Mouse (Mus musculus) midbrain, embryonic 13.5 days (tissue): ENCODE results near the gene Ubl3. TPM values are rescaled to one million over a fixed set of nuclear protein-coding genes. Genes with fewer than 3 reads are reported as not detected.

Experiments used
- ATAC-seq: fragments of 200-750 bp; cut with Nextera tagmentation; 2 replicates; pipeline ENCODE4 v1.8.0; 2017; ENCODE audit warnings: mild to moderate bottlenecking, moderate TSS enrichment, moderate library complexity
- H3K27ac ChIP-seq: fragments of 300-500 bp; sonication (generic); 2 replicates; pipeline ENCODE4 v1.5.1; 2015; ENCODE audit warnings: inconsistent platforms, mild to moderate bottlenecking, moderate library complexity
- H3K27me3 ChIP-seq: fragments of 300-500 bp; sonication (generic); 2 replicates; pipeline ENCODE4 v1.6.1; 2015; ENCODE audit warnings: mild to moderate bottlenecking, inconsistent platforms
- H3K36me3 ChIP-seq: fragments of 300-500 bp; sonication (generic); 2 replicates; pipeline ENCODE4 v1.6.1; 2015; ENCODE audit warnings: mild to moderate bottlenecking, inconsistent platforms
- H3K4me1 ChIP-seq: fragments of 300-500 bp; sonication (generic); replicated peaks from 2 replicates; pipeline ENCODE4 v1.6.1; 2015; ENCODE audit warnings: inconsistent platforms
- H3K4me2 ChIP-seq: fragments of 300-500 bp; sonication (generic); replicated peaks from 2 replicates; pipeline ENCODE4 v1.6.1; 2015; ENCODE audit warnings: moderate library complexity, mild to moderate bottlenecking, inconsistent platforms
- H3K4me3 ChIP-seq: fragments of 300-500 bp; sonication (generic); replicated peaks from 2 replicates; pipeline ENCODE4 v1.5.1; 2015; ENCODE audit warnings: mild to moderate bottlenecking, inconsistent platforms
- H3K9ac ChIP-seq: fragments of 300-500 bp; sonication (generic); replicated peaks from 2 replicates; pipeline ENCODE4 v1.6.1; 2015; ENCODE audit warnings: mild to moderate bottlenecking, inconsistent platforms
- H3K9me3 ChIP-seq: fragments of 300-500 bp; sonication (generic); 2 replicates; pipeline ENCODE4 v1.6.1; 2016; ENCODE audit warnings: mild to moderate bottlenecking, inconsistent platforms
- WGBS: fragments of 180-500 bp; shearing (Covaris S2); methylation state at CpG from one replicate; pipeline ENCODE4 v1.1.7; 2015; 5-methylcytosine and 5-hydroxymethylcytosine counted together
- polyA plus RNA-seq: library from polyadenylated mRNA; unstranded; fragments of >200 nt; fragmentation: Nextera tagmentation; extraction: Ambion mirVana; gene quantifications from 2 replicates; pipeline ENCODE4 v1.2.1, GENCODE M21; 2015

The Ubl3 gene
- polyA plus RNA-seq, 1 experiment from 2014 or later: 69.1 TPM

DNA sequence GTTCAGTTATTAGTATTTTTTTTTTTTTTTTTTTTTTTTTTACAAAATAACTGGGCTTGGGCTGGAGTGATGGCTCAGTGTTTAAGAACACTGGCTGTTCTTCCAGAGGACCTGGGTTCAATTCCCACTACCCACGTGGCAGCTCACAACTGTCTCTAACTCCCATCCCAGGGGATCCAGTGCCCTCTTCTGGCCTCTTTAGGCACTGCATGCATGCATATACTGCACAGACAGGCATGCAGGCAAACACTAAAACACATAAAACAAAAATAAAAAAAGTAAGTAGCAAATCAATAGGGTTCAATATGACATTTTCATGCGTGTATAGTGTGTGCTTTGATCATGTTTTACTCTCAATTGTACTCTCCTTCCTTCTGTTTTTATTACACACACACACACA, 26.6 kb upstream of the Ubl3 start:
- Histone ChIP-seq H3K36me3 (no peaks in the 10 kb centered on the region), H3K4me3 (no peak overlapping the region), H3K27me3 (no peaks in the 10 kb centered on the region), H3K4me2 (no peak overlapping the region), H3K27ac (no peak overlapping the region), H3K9ac (no peak overlapping the region), H3K4me1 (peaks cover 12% of the 10 kb centered on the region; the same call in 1 of the 2 replicates), H3K9me3 (no peaks in the 10 kb centered on the region)
- ATAC-seq: no peak
- 90% methylated on average over 2 of the region's 2 CpGs for WGBS

DNA sequence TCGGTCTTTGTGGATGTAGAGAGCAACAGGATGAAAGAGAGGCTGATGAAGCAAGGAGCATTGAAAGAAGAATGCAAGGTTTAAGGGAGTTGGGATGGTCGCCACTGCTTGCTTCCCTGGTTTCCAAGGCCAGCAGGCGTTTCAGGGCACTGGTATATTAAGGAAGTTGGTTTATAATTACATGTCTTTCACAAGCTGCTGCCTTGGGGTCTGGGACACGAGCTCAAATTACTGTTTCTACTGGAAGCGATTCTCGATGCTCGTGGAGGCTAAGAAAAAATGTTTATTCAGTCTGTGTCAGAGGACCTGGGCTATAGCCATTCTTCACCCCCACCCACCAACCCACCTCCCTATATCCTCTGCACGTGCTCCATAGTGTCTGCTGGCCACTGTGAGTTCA, 25.8 kb upstream of the Ubl3 start:
- peaks cover 12% of the 10 kb centered on the region; the same call in 1 of the 2 replicates for H3K4me1 ChIP-seq
- H3K27me3 ChIP-seq: no peaks in the 10 kb centered on the region
- no peaks in the 10 kb centered on the region for H3K9me3 ChIP-seq
- no peak overlapping the region for H3K27ac ChIP-seq
- no peak overlapping the region for H3K4me2 ChIP-seq
- H3K4me3 ChIP-seq: no peak overlapping the region
- H3K36me3 ChIP-seq: no peaks in the 10 kb centered on the region
- H3K9ac ChIP-seq: no peak overlapping the region
- WGBS: 82% methylated on average over 8 of the region's 8 CpGs
- no peak for ATAC-seq

DNA sequence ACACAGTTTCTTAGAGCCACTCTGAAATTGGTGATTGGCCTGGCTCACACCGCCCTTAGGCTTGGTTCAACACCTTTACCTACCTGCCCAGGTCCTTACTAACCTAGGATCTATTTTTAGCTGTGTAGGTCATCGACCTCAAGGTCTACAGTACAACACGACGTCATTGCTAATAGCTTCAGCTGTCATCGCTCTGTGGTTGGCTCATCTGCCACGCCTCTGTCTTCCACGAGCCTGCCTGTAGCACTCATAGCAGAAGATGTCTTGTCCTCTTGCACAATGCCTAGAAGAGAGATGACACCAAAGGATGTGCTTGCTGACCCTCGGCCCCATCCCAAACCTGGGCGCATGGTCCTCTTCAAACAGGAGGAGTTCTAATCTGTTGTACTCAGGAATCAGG, 24.7 kb upstream of the Ubl3 start:
- Histone ChIP-seq H3K4me2 (no peak overlapping the region), H3K9ac (no peak overlapping the region), H3K4me1 (peaks cover 12% of the 10 kb centered on the region; the same call in 1 of the 2 replicates), H3K27ac (no peak overlapping the region), H3K4me3 (no peak overlapping the region), H3K27me3 (no peaks in the 10 kb centered on the region), H3K9me3 (no peaks in the 10 kb centered on the region), H3K36me3 (no peaks in the 10 kb centered on the region)
- WGBS: 92% methylated on average over 9 of the region's 9 CpGs
- no peak for ATAC-seq

DNA sequence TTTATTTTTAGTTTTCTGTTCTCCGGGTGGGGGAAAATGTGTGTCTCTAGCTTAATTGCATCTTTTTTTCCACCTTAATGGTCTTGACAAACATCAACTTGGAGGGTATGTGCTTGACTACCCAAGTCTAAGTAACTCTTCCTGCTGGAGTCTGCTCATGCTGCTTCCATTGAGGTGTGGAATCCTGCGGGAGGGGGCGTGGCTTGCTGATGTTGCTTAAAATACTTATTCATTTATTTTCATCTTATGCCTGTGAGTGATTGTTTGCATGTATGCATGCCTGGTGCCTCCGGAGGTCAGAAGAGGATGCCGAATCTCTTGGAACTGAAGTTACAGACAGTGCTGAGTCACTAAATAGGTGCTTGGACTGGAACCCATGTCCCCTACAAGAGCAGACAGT, 22.6 kb upstream of the Ubl3 start:
- 78% methylated on average over 5 of the region's 5 CpGs for WGBS
- Histone ChIP-seq H3K36me3 (no peaks in the 10 kb centered on the region), H3K4me3 (no peak overlapping the region), H3K9ac (no peak overlapping the region), H3K27me3 (no peaks in the 10 kb centered on the region), H3K9me3 (no peaks in the 10 kb centered on the region), H3K27ac (no peak overlapping the region), H3K4me2 (no peak overlapping the region), H3K4me1 (peaks cover 12% of the 10 kb centered on the region; the same call in 1 of the 2 replicates)
- ATAC-seq: no peak

DNA sequence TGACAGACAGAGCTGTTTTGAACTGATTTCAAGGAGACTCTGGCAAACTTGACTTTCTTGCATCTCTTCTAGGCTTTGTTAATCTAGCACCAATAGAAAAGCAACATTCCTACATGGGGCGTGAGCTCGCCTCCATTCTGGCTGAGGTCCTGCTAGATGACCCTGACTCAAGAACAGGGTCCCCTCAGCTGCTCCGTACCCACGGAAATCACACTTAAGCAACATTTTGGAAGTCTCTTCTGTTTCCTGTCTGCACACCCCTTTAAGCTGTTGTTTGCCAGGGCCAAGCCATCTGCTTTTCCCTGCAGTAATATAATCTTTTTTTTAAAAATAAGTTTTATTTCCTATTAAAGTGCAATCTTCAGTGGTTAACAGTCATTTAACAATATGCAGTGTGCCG, 20.1 kb upstream of the Ubl3 start:
- H3K27ac ChIP-seq: no peak overlapping the region
- H3K4me1 ChIP-seq: peaks cover 12% of the 10 kb centered on the region; the same call in 1 of the 2 replicates
- no peak overlapping the region for H3K4me3 ChIP-seq
- H3K9me3 ChIP-seq: no peaks in the 10 kb centered on the region
- H3K27me3 ChIP-seq: no peaks in the 10 kb centered on the region
- no peak overlapping the region for H3K9ac ChIP-seq
- no peaks in the 10 kb centered on the region for H3K36me3 ChIP-seq
- no peak for ATAC-seq
- WGBS: 85% methylated on average over 5 of the region's 5 CpGs
- H3K4me2 ChIP-seq: no peak overlapping the region

DNA sequence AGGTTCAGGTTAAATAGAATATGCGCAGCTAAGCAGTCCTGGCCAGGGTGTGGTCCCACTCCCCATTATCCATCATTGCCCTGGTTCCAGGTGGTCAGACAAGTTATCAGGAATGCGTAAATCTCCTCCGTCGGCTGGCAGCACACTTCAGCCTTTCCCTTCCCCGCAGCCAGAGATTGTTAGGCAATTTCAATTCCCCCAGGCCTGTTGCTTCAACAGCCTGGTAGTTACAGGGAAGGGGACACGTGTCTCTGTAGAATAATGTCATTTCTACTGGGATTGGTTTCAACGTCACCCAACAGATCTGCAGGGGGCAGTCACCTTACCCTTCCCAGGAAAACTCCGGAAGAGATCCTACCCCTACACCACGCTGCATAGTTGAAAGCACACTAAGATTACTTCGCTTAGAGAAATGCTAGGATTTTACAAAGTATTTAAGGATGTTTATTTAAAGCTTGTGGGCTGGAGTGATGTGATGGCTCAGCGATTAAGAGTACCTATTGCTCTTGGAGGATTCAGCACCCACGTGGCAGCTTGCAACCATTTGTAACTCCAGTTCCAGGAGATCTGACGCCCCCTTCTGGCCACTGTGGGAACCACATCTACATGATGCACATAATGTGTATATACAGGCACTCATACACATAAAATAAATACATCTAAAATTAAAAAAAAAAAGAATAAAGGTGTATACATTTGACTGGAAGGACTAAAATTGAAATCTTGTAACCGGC, 18.1 kb upstream of the Ubl3 start:
- Histone ChIP-seq H3K4me1 (peaks cover 11% of the 10 kb centered on the region; the same call in 1 of the 2 replicates), H3K4me2 (no peak overlapping the region), H3K27me3 (no peaks in the 10 kb centered on the region), H3K4me3 (no peak overlapping the region), H3K9ac (no peak overlapping the region), H3K36me3 (no peaks in the 10 kb centered on the region), H3K9me3 (no peaks in the 10 kb centered on the region), H3K27ac (no peak overlapping the region)
- 89% methylated on average over 14 of the region's 14 CpGs for WGBS
- ATAC-seq: no peak

DNA sequence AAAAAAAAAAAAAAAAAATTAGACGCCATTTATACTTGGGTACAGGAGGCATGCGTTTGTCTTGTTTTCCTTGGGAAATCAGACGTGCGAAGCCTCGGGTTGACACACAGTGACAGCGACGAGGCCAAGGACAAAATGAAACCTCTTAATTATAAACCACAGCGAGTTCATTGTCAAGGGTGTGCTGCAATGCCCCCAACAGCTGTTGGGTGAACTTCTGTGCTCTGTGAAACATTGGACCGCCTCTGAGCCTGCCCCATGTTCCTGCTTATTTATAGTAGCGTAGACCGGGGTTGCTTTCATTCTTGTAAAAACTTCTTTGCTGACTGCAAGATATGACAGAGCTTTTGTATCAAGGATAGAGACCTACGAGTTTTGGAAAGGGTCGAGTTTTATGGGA, 16.9 kb upstream of the Ubl3 start:
- Histone ChIP-seq H3K9ac (no peak overlapping the region), H3K4me2 (no peak overlapping the region), H3K36me3 (no peaks in the 10 kb centered on the region), H3K4me3 (no peak overlapping the region), H3K27ac (no peak overlapping the region), H3K27me3 (no peaks in the 10 kb centered on the region), H3K4me1 (no peaks in the 10 kb centered on the region), H3K9me3 (no peaks in the 10 kb centered on the region)
- 82% methylated on average over 13 of the region's 13 CpGs for WGBS
- no peak for ATAC-seq

DNA sequence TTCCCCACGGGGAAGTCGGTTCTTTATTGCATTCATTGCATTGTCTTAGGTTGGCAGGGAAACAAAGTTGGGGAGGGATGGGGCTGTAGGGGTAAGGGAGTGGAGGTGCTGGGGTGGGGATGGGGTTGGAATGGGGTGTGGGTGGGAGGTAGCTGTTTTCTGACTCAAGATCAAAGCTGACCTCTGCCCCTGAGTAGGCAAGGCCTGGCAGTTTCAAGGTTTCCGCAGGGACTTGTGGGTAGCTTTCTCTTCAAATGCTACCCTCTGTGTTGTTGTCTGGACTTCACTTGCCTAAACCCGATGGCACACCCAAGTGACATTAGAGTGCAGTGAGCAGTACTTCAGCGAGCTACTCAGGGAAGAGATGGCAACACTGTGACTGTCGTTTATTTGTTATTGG, 13.0 kb upstream of the Ubl3 start:
- 30% methylated on average over 6 of the region's 6 CpGs for WGBS

DNA sequence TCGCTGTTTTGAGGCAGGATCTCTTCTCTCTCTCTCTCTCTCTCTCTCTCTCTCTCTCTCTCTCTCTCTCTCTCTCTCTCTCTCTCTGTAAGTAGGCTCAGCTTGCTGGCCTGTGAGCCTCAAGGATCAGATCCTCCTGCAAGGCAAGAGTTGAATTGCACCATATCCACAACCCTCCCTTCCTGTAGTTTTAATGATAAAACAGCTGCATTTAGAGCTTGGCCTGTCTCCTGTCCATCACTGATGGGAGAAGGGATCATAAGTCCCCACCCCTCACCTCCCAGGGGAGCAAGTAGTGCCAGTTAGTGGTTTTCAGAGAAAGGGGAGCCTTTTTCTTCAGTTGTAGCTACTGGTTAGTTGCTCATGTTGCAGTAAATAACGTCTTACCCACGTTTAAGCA, 11.5 kb upstream of the Ubl3 start:
- H3K4me3 ChIP-seq: no peak overlapping the region
- H3K36me3 ChIP-seq: no peaks in the 10 kb centered on the region
- H3K9me3 ChIP-seq: no peaks in the 10 kb centered on the region
- no peak overlapping the region for H3K9ac ChIP-seq
- no peaks in the 10 kb centered on the region for H3K27me3 ChIP-seq
- H3K4me1 ChIP-seq: no peaks in the 10 kb centered on the region
- H3K4me2 ChIP-seq: no peak overlapping the region
- WGBS: 81% methylated on average over 3 of the region's 3 CpGs
- no peak for ATAC-seq
- H3K27ac ChIP-seq: no peak overlapping the region

More for the DNA sequence above, 13.0 kb upstream of the Ubl3 start:
- Histone ChIP-seq H3K9me3 (no peaks in the 10 kb centered on the region), H3K27ac (no peak overlapping the region), H3K27me3 (no peaks in the 10 kb centered on the region), H3K4me3 (no peak overlapping the region), H3K4me2 (no peak overlapping the region), H3K4me1 (no peaks in the 10 kb centered on the region), H3K9ac (no peak overlapping the region), H3K36me3 (no peaks in the 10 kb centered on the region)
- no peak for ATAC-seq

DNA sequence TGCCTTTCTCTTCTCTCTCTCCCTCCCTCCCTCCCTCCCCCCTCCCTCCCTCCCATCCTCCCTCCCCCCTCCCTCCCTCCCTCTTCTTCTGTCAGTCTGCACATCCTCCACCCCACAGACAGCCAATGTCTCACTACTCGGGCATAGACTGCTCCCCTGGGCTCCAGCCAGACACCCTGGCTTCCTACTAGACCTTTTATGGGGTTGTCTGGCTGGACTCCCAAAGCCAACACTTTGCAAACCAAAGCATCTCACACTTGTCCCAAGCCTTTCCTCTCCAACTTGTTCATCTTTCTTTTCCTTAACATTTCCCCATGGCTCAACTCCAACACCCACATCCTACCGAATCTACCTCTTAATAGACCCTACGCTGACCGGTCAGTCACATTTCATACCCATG, 10.7 kb upstream of the Ubl3 start:
- H3K27me3 ChIP-seq: no peaks in the 10 kb centered on the region
- no peak for ATAC-seq
- H3K4me3 ChIP-seq: no peak overlapping the region
- H3K9me3 ChIP-seq: no peaks in the 10 kb centered on the region
- WGBS: 97% methylated on average over 3 of the region's 4 CpGs
- H3K4me1 ChIP-seq: no peaks in the 10 kb centered on the region
- H3K27ac ChIP-seq: no peak overlapping the region
- no peak overlapping the region for H3K9ac ChIP-seq
- no peaks in the 10 kb centered on the region for H3K36me3 ChIP-seq
- H3K4me2 ChIP-seq: no peak overlapping the region

DNA sequence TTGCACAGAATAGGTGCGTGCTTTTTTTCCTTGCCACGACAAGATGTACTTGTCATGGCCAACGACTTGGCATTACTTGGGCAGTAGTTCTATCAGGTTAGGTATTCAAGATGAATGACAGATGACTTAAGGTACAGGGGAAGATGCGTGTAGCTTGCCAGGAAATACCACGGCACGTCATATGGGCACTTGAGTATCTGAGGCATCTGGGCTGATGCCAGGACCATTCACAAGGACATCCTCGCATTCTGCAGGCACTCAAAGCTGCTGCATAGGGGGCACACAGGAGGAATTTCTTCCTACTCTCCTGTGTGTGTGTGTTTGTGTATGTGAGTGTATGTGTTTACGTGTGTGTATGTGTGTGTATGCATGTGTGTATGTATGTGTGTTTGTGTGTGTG, 9.6 kb upstream of the Ubl3 start:
- Histone ChIP-seq H3K9me3 (no peaks in the 10 kb centered on the region), H3K4me1 (no peaks in the 10 kb centered on the region), H3K27me3 (no peaks in the 10 kb centered on the region), H3K27ac (no peak overlapping the region), H3K4me3 (no peak overlapping the region), H3K4me2 (no peak overlapping the region), H3K9ac (no peak overlapping the region), H3K36me3 (no peaks in the 10 kb centered on the region)
- WGBS: 91% methylated on average over 8 of the region's 8 CpGs
- ATAC-seq: no peak

DNA sequence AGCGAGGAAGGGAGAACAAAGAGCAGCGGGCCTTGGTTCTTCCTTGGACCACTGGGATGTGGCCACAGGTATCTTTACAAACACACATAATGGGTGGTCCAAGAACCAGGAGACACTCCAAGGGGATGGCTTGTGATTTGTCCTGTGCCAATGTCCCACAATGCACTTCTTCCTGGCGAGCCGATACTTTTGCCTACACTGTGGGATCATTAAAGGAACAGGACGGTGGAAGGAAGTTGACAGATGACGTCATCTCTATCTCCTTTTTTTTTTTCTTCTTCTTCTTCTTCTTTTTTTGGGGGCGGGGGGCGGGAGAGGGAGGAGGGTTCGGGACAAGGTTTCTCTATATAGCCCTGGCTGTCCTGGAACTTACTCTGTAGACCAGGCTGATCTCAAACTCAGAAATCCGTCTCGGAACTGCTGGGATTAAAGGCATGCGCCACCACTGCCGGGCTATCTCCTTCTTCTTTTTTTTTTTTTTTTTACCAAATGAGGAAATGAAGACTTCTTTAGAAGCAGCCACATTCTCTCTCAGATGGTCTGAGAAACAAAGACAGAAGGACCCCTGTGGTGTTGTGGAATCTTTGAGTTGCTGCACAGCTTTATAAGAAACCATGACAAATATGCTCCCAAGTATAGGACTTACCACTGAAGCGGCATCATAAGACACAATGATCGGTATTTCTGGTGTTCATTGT, 6.8 kb upstream of the Ubl3 start:
- H3K9me3 ChIP-seq: no peaks in the 10 kb centered on the region
- H3K36me3 ChIP-seq: no peaks in the 10 kb centered on the region
- H3K4me1 ChIP-seq: peaks cover 8% of the 10 kb centered on the region
- no peak for ATAC-seq
- no peak overlapping the region for H3K27ac ChIP-seq
- no peak overlapping the region for H3K4me2 ChIP-seq
- no peaks in the 10 kb centered on the region; the same call in 1 of the 2 replicates for H3K27me3 ChIP-seq
- H3K4me3 ChIP-seq: no peak overlapping the region
- 68% methylated on average over 15 of the region's 15 CpGs for WGBS
- H3K9ac ChIP-seq: no peak overlapping the region
